Mouse (Mus musculus) stomach, embryonic 16.5 days (tissue): ENCODE data around the gene Apobec1. TPM values are rescaled to one million over a fixed set of nuclear protein-coding genes. Genes with fewer than 3 reads are reported as not detected.
"Not testable (repeated sequence)": the region's sequence is repeated elsewhere in the genome, so short reads cannot be mapped to it uniquely, and the experiment has no call there.

ENCODE experiments used
- ATAC-seq: fragments of 200-750 bp; cut with Nextera tagmentation; 2 replicates; pipeline ENCODE4 v1.8.0; 2017; ENCODE audit warnings: moderate number of reproducible peaks, moderate TSS enrichment; ENCODE audit not compliant: insufficient read depth, low FRiP score
- H3K27ac ChIP-seq: fragments of 300-500 bp; sonication (generic); 2 replicates; pipeline ENCODE4 v1.5.1; 2014; ENCODE audit warnings: low read length
- H3K27me3 ChIP-seq: fragments of 300-500 bp; sonication (generic); 2 replicates; pipeline ENCODE4 v1.6.1; 2014; ENCODE audit warnings: low read length, control low read depth, mixed read lengths; ENCODE audit not compliant: control insufficient read depth, insufficient read depth
- H3K36me3 ChIP-seq: fragments of 300-500 bp; sonication (generic); 2 replicates; pipeline ENCODE4 v1.6.1; 2014; ENCODE audit warnings: low read length; ENCODE audit not compliant: control insufficient read depth, insufficient read depth
- H3K4me1 ChIP-seq: fragments of 300-500 bp; sonication (generic); 2 replicates; pipeline ENCODE4 v1.6.1; 2014; ENCODE audit warnings: low read length, control low read depth, mixed read lengths; ENCODE audit not compliant: control insufficient read depth, insufficient read depth
- H3K4me2 ChIP-seq: fragments of 300-500 bp; sonication (generic); 2 replicates; pipeline ENCODE4 v1.6.1; 2014; ENCODE audit warnings: low read depth, low read length, mixed read lengths
- H3K4me3 ChIP-seq: fragments of 300-500 bp; sonication (generic); replicated peaks from 2 replicates; pipeline ENCODE4 v1.5.1; 2014; ENCODE audit warnings: mild to moderate bottlenecking, low read length
- H3K9ac ChIP-seq: fragments of 300-500 bp; sonication (generic); 2 replicates; pipeline ENCODE4 v1.6.1; 2014; ENCODE audit warnings: low read length
- H3K9me3 ChIP-seq: fragments of 300-500 bp; sonication (generic); replicated peaks from 2 replicates; pipeline ENCODE4 v1.6.1; 2016; ENCODE audit warnings: low read length, control low read depth; ENCODE audit not compliant: control insufficient read depth
- WGBS: fragments of 180-500 bp; shearing (Covaris S2); extraction: QIAGEN DNeasy Blood & Tissue Kit; methylation state at CpG from one replicate; pipeline ENCODE4 v1.1.7; 2014; 5-methylcytosine and 5-hydroxymethylcytosine counted together
- polyA plus RNA-seq: library from polyadenylated mRNA; unstranded; fragments of >200 nt; fragmentation: Nextera tagmentation; extraction: Ambion mirVana; gene quantifications from 2 replicates; pipeline ENCODE4 v1.2.1, GENCODE M21; 2015

Gene Apobec1
- polyA plus RNA-seq, result 6.1 and 6.2 TPM in 2 replicates

DNA sequence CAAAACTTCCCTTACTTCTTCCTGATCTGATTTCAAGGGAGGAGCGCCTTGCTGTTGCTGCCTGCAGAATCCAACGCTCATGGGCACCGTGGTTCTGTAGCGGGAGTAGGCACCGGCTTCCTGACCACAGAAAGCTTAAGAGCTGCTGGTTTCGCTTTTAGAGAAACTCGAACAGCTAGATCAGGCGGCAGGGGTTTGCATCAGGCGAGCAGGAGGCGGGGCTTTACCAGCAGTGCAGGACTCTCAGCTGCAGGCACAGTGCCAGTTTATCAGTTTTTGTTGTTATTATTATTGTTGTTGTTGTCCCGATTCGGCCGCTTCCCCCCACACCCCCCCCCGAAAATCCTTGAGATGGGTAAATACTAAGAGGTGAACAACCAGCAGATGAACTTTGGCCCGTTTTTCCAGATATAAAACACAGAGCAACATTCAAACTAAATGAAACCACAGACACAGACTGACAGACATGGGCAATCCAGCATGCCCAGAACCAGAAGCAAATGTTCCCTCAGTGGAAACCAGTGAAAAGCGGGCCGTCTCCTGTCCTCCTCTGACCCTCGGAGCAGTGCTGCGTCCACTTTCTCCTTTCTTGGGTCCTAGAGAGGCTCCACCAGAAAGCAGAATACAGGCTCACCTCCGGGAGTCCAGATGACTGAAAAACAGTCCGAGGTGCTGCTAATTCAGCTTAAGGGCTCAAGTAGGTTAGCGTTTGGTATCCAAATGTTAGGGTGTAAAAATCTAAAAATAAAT is at the start of gene Apobec1:
Gene Apobec1 (minus strand): TSS at position 203 of the 750 bp plus-strand sequence.
- ATAC-seq, result peak; percentile 87
- H3K36me3 ChIP-seq, result no peaks in the 10 kb centered on the region
- H3K4me2 ChIP-seq, result peak within 1 kb of the TSS; percentile 55
- peak within 1 kb of the TSS; percentile 79 for H3K9ac ChIP-seq
- H3K4me1 ChIP-seq, result 0 out of 2 replicates have a peak, but pooled peaks cover 2% of the 10 kb centered on the region
- H3K9me3 ChIP-seq, result no peaks in the 10 kb centered on the region
- peak within 1 kb of the TSS; percentile 62 for H3K4me3 ChIP-seq
- H3K27ac ChIP-seq, result peak within 1 kb of the TSS; percentile 83
- no peaks in the 10 kb centered on the region for H3K27me3 ChIP-seq
- 5% methylated on average over 22 of the region's 22 CpGs for WGBS

DNA sequence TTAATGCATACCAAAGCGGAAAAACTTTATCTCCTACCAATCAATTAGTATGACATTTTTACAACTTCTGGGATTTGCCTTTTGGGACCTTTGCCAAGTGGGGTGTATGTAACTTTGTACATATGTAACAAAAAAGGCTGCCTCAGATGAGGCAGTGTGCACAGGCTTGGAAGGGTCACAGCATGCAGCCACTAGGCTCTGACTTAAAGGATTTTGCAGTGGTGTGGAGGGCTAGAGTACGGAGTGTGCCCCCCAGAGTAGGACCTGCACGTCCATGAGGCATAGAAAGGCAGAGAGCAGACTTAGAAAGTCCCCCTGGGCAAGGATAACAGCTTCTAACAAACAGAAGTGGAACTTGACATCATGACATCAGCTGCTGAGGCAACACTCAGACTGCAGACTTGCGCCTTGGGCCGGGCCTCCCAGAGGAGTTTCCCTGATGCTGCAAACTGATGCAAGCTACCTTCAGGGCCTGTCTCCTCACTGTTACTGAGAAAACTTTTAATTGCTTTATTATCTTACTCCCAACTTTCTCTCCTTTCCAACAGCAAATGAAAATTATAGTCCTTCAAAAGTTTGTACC is 48.2 kb upstream of the Apobec1 start:
- H3K9ac ChIP-seq, result no peak overlapping the region
- H3K27ac ChIP-seq, result no peak overlapping the region
- H3K4me1 ChIP-seq, result no peaks in the 10 kb centered on the region
- H3K36me3 ChIP-seq, result no peaks in the 10 kb centered on the region
- H3K4me3 ChIP-seq, result no peak overlapping the region
- no peaks in the 10 kb centered on the region for H3K27me3 ChIP-seq
- no peak overlapping the region for H3K4me2 ChIP-seq
- 54% methylated on average over 5 of the region's 5 CpGs for WGBS
- ATAC-seq, result no peak
- no peaks in the 10 kb centered on the region for H3K9me3 ChIP-seq

DNA sequence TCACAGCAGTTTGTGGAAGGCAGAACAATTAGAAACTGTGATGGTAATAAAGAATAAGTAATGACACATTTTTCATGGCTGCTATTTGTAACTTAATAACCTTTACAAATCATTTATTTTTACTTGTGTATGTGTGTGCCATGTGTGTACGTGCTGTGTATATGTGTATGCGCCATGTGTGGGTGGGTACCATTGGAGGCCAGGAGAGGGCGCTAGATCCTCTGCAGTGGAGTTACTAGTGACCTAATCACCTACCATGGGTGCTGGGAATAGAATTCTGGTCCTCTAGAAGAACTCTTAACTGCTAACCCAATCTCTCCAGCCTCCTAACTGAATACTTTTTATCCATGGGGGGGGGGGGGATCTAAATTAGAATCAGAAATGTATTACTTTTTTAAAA is 47.7 kb upstream of the Apobec1 start:
- Histone ChIP-seq H3K9ac (no peak overlapping the region), H3K4me2 (no peak overlapping the region), H3K9me3 (no peaks in the 10 kb centered on the region), H3K27me3 (no peaks in the 10 kb centered on the region), H3K4me3 (no peak overlapping the region), H3K4me1 (no peaks in the 10 kb centered on the region), H3K27ac (no peak overlapping the region), H3K36me3 (no peaks in the 10 kb centered on the region)
- no peak for ATAC-seq
- WGBS, result 76% methylated on average over 3 of the region's 3 CpGs

DNA sequence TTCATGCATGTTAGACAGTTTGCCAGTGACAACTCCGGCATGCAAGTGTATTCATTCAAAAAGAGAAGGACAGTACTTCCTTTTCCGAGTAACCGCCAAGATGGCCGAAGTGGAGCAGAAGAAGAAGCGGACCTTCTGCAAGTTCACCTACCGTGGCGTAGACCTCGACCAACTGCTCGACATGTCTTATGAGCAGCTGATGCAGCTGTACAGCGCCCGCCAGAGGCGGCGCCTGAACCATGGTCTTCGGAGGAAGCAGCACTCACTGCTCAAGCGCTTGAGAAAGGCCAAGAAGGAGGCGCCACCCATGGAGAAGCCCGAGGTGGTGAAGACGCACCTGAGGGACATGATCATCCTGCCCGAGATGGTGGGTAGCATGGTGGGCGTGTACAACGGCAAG is 42.0 kb upstream of the Apobec1 start:
- not testable (repeated sequence) for H3K36me3 ChIP-seq, H3K9ac ChIP-seq, H3K4me3 ChIP-seq, H3K4me1 ChIP-seq, H3K4me2 ChIP-seq, H3K9me3 ChIP-seq, H3K27ac ChIP-seq, ATAC-seq, H3K27me3 ChIP-seq
- 94% methylated on average over 20 of the region's 21 CpGs for WGBS

DNA sequence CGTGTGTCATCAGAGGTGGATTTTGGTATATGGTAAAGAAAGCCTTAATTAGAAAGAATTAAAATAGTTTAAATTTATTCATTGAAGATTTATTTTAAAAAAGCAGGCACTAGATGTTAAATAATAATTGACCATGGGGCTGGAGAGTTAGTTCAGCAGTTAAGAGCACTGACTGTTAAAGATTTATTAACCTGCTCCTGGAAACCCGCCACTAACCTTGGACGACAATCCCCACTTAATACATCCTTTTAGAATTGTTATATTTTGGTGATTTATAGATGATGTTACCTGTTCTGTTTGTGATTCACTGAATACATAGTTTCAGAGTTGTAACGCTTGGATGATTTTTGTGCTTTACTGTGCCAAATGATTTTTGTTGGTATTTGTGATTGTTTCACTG is 35.3 kb upstream of the Apobec1 start:
- WGBS, result 64% methylated on average over 4 of the region's 4 CpGs
- H3K4me3 ChIP-seq, H3K9ac ChIP-seq, H3K27me3 ChIP-seq, H3K4me1 ChIP-seq, H3K36me3 ChIP-seq, ATAC-seq, H3K27ac ChIP-seq, H3K9me3 ChIP-seq, H3K4me2 ChIP-seq: not testable (repeated sequence)

DNA sequence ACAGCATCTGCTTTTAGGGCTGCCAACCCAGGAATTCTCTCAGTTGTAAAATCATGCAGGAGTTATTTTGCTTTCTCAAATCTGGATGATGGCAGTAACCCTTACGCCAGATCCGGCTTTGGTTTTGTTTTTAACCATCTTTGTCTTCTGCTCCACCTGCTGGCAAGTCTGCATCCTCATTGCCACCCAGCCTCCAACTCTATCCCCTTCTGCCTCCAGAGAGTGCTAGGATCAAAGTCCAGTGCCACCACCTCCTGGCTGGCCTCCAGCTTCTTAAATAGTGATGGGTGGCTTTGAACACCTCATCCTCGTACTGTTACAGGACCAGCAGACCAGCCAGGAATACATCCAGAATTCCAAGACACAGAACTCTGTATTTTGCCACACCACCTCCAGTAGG is 34.4 kb upstream of the Apobec1 start:
- H3K4me3 ChIP-seq, result no peak overlapping the region
- H3K27ac ChIP-seq, result no peak overlapping the region
- ATAC-seq, result no peak
- 69% methylated on average over 3 of the region's 3 CpGs for WGBS
- no peak overlapping the region for H3K9ac ChIP-seq
- no peaks in the 10 kb centered on the region for H3K4me1 ChIP-seq
- no peaks in the 10 kb centered on the region for H3K36me3 ChIP-seq
- H3K4me2 ChIP-seq, result no peak overlapping the region
- H3K9me3 ChIP-seq, result no peaks in the 10 kb centered on the region
- H3K27me3 ChIP-seq, result no peaks in the 10 kb centered on the region

DNA sequence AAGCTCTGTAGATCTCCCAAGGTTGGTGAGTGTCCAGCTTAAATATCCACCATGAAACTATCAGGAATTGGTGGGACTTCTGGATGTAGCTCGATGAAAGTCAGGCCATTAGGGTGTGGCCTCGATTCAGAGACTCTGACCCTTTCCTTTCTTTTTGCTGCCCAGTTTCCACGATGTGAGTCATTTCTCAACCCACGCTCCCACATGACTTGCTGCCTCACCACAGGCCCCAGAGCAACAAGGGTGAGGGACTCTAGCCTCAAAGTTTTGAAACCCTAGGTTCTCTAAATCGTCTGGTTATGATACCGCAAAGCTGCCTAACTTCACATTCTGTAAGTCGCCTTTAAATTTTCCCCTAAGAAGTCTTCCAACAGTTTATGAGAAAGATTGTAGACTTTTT is 33.1 kb upstream of the Apobec1 start:
- no peak overlapping the region for H3K4me3 ChIP-seq
- ATAC-seq, result no peak

DNA sequence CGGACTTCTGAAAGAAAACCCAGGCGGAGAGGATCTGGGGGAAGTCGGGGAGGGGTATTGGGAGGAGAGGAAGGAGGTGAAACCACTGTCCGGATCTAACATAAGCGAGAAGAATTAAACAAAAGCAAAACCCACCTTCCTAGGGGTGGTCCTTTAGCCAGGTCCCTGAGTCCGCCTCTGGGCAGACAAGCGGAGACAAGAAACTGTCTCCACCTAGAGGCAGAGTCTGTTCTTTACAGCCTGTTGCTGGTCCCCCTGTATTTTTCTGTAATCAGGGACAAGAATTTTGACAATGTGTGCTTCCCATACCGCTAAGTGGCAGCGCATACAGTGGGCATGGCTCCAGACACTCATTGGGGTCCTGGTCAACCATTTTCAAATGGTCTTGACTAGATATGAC is 31.2 kb upstream of the Apobec1 start:
- Histone ChIP-seq H3K36me3 (no peaks in the 10 kb centered on the region), H3K4me1 (no peaks in the 10 kb centered on the region), H3K27ac (no peak overlapping the region), H3K9ac (no peak overlapping the region), H3K4me2 (no peak overlapping the region), H3K9me3 (no peaks in the 10 kb centered on the region), H3K4me3 (no peak overlapping the region), H3K27me3 (no peaks in the 10 kb centered on the region)
- WGBS, result 43% methylated on average over 9 of the region's 9 CpGs
- ATAC-seq, result no peak

More for the DNA sequence above, 33.1 kb upstream of the Apobec1 start:
- H3K27ac ChIP-seq, result no peak overlapping the region
- H3K4me1 ChIP-seq, result no peaks in the 10 kb centered on the region
- H3K9ac ChIP-seq, result no peak overlapping the region
- H3K9me3 ChIP-seq, result no peaks in the 10 kb centered on the region
- no peaks in the 10 kb centered on the region for H3K27me3 ChIP-seq
- H3K4me2 ChIP-seq, result no peak overlapping the region
- H3K36me3 ChIP-seq, result no peaks in the 10 kb centered on the region
- WGBS, result 74% methylated on average over 7 of the region's 7 CpGs

DNA sequence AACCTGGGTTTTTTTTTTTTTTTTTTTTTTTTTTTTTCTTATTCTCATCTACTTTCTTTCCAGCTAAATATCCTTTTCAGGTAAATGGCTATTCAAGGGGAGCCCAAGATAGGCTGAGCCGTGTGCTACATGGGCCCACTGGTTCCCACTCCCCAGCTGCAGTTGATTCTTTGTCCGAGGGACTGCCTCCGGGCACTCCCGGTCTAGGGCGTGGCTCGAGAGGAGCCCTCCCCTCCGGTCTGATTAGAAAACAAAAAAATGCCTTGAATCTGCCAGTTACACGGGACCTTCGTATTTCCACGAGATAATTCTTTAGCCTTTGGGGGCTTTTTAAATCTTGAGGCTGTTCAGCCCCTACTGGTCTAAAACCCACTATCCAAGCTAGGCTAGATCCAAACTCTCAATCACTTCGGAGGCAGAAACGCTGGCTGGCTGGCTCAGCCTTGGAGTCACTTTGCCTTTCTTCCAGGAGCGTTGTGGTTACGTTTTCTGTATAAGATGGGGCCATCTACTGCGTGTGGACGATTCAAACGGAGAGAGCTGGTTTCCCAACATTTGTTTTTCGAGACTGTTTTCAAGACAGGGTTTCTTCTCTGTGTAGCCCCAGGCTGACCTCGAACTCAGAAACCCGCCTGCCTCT is 25.3 kb upstream of the Apobec1 start:
- no peak overlapping the region for H3K9ac ChIP-seq
- 28% methylated on average over 20 of the region's 20 CpGs for WGBS
- ATAC-seq, result no peak
- H3K4me3 ChIP-seq, result peak overlapping the region; percentile 29
- peak overlapping the region; percentile 45 for H3K4me2 ChIP-seq
- no peaks in the 10 kb centered on the region for H3K36me3 ChIP-seq
- no peaks in the 10 kb centered on the region for H3K27me3 ChIP-seq
- no peaks in the 10 kb centered on the region for H3K4me1 ChIP-seq
- H3K9me3 ChIP-seq, result no peaks in the 10 kb centered on the region; the same call in 1 of the 2 replicates
- H3K27ac ChIP-seq, result no peak overlapping the region
